Mouse (Mus musculus) forebrain, embryonic 10.5 days (tissue): ENCODE data around the gene Hist1h3f. TPM values are rescaled to one million over a fixed set of nuclear protein-coding genes. Genes with fewer than 3 reads are reported as not detected.
A peak's percentile ranks its signal among the peaks of the same experiment; 100 is the strongest.

Experiments
- DNase-seq: peaks from one replicate; pipeline ENCODE4 v3.0.0-alpha.2; 2017; ENCODE audit warnings: low spot score; ENCODE audit errors: extremely low spot score
- H3K27ac ChIP-seq: fragments of 300-500 bp; sonication (generic); 2 replicates; pipeline ENCODE4 v1.5.1; 2016; ENCODE audit warnings: mild to moderate bottlenecking
- H3K27me3 ChIP-seq: fragments of 300-500 bp; sonication (generic); 2 replicates; pipeline ENCODE4 v1.6.1; 2016; ENCODE audit warnings: mild to moderate bottlenecking; ENCODE audit not compliant: poor library complexity, severe bottlenecking
- H3K36me3 ChIP-seq: fragments of 300-500 bp; sonication (generic); replicated peaks from 2 replicates; pipeline ENCODE4 v1.6.1; 2016; ENCODE audit warnings: mild to moderate bottlenecking, moderate library complexity
- H3K4me1 ChIP-seq: fragments of 300-500 bp; sonication (generic); 2 replicates; pipeline ENCODE4 v1.6.1; 2016
- H3K4me3 ChIP-seq: fragments of 300-500 bp; sonication (generic); 2 replicates; pipeline ENCODE4 v1.5.1; 2016; ENCODE audit warnings: mild to moderate bottlenecking, moderate library complexity
- H3K9me3 ChIP-seq: fragments of 300-500 bp; sonication (generic); 2 replicates; pipeline ENCODE4 v1.6.1; 2016; ENCODE audit warnings: mild to moderate bottlenecking, moderate library complexity
- WGBS: fragments of 180-500 bp; shearing (Covaris S2); methylation state at CpG from one replicate; pipeline ENCODE4 v1.1.7; 2016; 5-methylcytosine and 5-hydroxymethylcytosine counted together
- polyA plus RNA-seq: library from polyadenylated mRNA; unstranded; fragments of >200 nt; fragmentation: Nextera tagmentation; extraction: Ambion mirVana; gene quantifications from 2 replicates; pipeline ENCODE4 v1.2.1, GENCODE M21; 2016

The Hist1h3f gene
- polyA plus RNA-seq, 1 experiment from 2014 or later = 1.7 TPM

DNA sequence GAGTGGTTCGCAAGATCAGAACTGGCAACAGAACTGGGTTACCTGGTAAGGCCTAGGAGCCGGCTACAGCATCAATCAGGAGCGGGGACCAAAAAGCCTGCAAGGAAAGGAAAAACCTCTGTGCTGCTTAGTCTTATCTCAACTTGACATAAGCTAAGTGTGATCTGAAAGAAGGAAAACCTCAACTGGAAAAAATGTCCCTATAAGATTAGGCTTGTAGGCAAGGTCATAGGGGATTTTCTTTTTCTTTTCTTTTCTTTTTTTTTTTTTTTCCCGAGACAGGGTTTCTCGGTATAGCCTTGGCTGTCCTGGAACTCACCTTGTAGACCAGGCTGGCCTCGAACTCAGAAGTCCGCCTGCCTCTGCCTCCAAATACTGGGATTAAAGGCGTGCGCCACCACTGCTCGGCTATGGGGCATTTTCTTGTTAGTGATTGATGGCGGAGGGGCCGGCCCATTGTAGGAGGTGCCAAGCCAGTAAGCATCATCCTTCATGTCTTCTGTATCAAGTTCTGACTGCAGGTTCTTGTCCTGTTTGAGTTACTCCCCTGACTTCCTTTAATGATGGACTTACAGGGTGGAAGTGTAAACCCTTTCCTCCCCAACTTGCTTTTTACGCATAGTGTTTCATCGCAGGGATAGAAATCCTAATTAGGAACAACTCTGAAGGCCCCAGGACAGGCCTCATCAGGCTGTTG, 36.9 kb upstream of the Hist1h3f start:
- Histone ChIP-seq H3K27me3 (no peaks in the 10 kb centered on the region), H3K4me1 (peaks cover 58% of the 10 kb centered on the region), H3K9me3 (no peaks in the 10 kb centered on the region), H3K27ac (no peak overlapping the region), H3K4me3 (peak overlapping the region; percentile 59), H3K36me3 (no peaks in the 10 kb centered on the region)
- DNase-seq = peak; percentile 63
- WGBS = 9% methylated on average over 14 of the region's 14 CpGs

DNA sequence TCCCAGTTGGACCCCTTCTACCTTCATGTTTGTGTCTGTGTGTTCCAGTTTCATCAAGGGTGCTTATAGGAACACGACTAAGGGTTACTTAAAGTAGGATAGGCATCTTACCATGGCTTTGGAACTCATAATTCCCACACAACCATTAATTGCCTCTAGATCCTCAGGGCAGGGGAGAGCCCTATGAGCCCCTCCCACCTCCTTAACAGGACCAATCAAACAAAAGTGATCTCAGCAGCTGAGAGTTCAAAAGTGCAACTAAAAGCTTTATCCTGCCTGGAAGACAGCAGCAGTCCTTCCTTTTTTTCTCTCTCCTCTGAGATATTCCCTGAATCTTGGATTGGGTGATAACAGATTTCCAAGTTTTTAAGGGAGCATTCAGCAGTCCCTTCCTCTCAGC, 33.7 kb upstream of the Hist1h3f start:
- DNase-seq = no peak
- Histone ChIP-seq H3K27ac (no peak overlapping the region), H3K36me3 (no peaks in the 10 kb centered on the region), H3K4me3 (no peak overlapping the region), H3K9me3 (no peaks in the 10 kb centered on the region), H3K4me1 (peaks cover 32% of the 10 kb centered on the region), H3K27me3 (no peaks in the 10 kb centered on the region)
- 44% methylated on average over 1 of the region's 1 CpGs for WGBS

DNA sequence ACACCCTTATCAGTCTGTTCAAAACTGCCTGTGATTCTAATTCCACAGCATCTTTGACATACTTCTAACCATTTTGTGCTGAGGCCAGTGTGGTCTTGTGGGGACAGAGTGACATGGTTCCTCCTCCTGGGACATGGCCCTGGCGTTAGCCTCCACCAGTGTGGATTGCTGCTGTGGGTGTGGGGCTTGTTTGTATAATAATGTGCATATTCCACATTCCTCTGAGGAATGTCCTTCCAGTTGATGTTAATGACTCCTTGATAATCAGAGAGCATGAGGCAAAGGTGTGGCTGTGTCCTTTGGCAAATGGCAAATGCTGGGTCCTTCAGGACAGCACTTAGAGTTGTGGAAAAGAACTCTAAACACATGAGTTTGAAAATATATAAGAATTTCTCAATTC, 30.3 kb upstream of the Hist1h3f start:
- Histone ChIP-seq H3K4me1 (peaks cover 21% of the 10 kb centered on the region), H3K9me3 (no peaks in the 10 kb centered on the region), H3K27me3 (no peaks in the 10 kb centered on the region), H3K27ac (no peak overlapping the region), H3K4me3 (no peak overlapping the region), H3K36me3 (no peaks in the 10 kb centered on the region)
- DNase-seq = no peak
- 92% methylated on average over 1 of the region's 1 CpGs for WGBS

DNA sequence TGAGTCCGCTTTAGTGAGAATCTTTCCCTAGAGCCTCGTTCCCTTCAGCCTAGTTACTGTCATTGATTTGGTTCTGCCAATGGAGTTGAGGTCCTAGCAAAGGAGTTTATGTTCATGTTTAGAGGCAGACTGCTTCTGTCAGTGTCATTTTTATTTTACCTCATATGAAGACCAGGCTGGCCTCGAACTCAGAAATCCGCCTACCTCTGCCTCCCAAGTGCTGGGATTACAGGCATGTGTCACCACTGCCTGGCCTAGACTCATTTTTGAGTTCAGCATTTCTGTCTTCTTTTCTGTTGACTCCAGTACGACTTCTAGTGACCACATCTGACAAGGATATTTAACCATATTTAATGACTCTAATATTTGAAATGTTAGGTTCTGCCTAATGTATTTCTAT, 28.6 kb upstream of the Hist1h3f start:
- Histone ChIP-seq H3K9me3 (no peaks in the 10 kb centered on the region), H3K4me3 (no peak overlapping the region; the same call in 1 of the 2 replicates), H3K36me3 (no peaks in the 10 kb centered on the region), H3K27me3 (no peaks in the 10 kb centered on the region), H3K4me1 (peaks cover 21% of the 10 kb centered on the region), H3K27ac (no peak overlapping the region)
- DNase-seq = no peak
- WGBS = 73% methylated on average over 5 of the region's 5 CpGs

DNA sequence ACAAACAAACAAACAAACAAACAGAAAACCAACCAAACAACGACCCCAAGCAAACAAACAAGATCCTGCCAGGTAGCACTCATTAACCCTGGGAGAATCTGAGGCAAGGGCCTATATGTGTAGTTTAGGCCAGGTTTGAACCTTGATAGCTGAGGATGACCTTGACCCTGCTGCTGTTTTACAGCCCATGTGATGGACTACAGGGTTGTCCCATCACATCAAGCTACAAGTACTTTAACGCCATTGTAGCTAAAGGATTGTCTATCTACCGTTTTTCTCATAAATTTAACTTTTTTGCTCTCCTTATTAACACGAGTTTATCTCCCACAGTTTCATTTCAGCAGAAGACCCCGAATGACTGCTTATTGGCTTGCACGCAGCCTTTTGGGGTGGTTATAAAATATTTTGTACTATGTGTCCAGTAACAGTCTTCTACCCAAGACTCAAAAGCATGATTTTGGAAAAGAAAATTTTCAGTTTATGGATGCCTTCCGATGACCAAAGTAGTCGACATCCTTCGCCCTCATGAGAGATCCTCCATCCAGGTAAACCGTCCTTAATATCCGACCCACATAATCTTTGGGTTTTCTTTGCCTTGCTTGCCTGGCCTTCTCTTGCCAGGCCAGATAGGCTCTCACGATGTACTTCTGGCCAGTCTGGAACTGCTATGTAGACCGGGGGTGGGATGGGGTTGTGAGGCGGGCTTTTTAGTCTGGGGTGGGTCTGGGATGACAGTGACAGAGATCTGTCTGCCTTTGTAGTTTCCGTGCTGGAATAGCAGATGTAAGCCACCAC, 27.8 kb upstream of the Hist1h3f start:
- H3K4me1 ChIP-seq = peaks cover 15% of the 10 kb centered on the region
- H3K9me3 ChIP-seq = no peaks in the 10 kb centered on the region
- WGBS = 56% methylated on average over 15 of the region's 15 CpGs
- no peaks in the 10 kb centered on the region for H3K27me3 ChIP-seq
- DNase-seq = no peak
- peak overlapping the region; percentile 59 for H3K4me3 ChIP-seq
- H3K36me3 ChIP-seq = no peaks in the 10 kb centered on the region
- H3K27ac ChIP-seq = peak overlapping the region; percentile 68

DNA sequence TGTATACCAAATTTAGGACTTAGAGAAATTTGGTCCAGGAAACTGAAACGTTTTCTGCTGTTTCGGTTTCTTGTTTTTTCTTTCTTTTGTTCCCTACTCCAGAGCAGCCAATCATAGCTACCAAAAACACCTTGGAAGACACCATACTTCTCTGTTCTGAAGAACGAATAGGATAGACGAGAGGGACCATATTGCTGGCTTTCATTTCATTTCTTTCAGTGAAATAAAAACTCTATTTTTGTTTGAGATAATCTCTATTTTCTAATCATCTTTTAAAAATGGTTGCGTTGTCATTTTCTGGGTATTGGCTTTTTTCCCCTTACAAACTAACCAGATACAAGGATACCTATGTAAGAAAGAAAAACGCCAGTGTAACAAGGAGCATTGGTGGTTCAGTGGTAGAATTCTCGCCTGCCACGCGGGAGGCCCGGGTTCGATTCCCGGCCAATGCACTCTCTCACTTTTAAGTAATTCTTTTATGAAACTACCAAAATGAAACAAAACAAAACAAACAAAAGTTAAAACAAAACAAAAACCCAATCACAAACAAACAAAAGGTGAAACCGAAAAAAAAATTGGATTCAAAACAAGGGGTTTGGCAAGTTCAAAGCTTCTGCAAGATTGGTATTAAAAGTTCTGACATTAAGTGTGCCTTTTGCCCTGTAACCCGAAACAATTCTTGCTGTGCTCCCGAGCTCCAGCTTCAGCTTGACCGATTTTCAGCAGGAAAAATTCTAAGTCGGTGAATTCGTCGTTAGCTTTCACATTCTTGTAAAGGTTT, 26.8 kb upstream of the Hist1h3f start:
- under 1% methylated on average over 19 of the region's 19 CpGs for WGBS
- no peaks in the 10 kb centered on the region for H3K9me3 ChIP-seq
- H3K4me1 ChIP-seq = peaks cover 21% of the 10 kb centered on the region
- no peaks in the 10 kb centered on the region for H3K27me3 ChIP-seq
- 0 out of 2 replicates have a peak overlapping the region, but pooled peaks have one; percentile 30 for H3K27ac ChIP-seq
- peak overlapping the region; percentile 59 for H3K4me3 ChIP-seq
- DNase-seq = peak; percentile 66
- no peaks in the 10 kb centered on the region for H3K36me3 ChIP-seq

DNA sequence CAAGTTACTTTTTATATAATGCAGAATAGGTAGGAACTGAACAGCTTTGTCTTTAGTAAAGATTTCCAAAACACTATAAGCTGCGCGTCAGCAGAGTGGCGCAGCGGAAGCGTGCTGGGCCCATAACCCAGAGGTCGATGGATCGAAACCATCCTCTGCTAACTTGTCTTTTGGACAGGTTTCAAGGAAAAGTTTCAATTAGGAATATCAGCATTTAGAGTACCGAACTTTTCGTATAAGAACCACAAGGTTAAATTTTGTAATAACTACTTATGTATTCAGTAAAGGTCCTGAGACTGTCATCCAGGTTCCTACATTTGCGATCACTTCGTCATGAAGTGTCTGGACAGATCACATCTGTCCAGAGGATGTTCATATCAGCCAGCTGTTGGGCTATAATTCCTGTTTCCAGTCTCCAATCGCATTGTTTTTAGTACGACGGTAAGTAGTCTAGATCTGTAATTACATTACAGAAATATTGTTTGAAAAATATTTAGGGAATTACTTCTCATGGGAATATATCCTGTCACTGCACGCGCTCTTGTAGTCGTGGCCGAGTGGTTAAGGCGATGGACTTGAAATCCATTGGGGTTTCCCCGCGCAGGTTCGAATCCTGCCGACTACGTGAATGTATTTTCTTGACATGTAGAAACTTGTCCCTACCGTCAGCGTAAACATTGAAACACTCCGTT, 26.1 kb upstream of the Hist1h3f start:
- H3K4me3 ChIP-seq = peak overlapping the region; percentile 59
- under 1% methylated on average over 27 of the region's 27 CpGs for WGBS
- H3K4me1 ChIP-seq = peaks cover 23% of the 10 kb centered on the region
- DNase-seq = peak; percentile 86
- no peaks in the 10 kb centered on the region for H3K9me3 ChIP-seq
- H3K27me3 ChIP-seq = no peaks in the 10 kb centered on the region
- no peak overlapping the region for H3K27ac ChIP-seq
- no peaks in the 10 kb centered on the region for H3K36me3 ChIP-seq

DNA sequence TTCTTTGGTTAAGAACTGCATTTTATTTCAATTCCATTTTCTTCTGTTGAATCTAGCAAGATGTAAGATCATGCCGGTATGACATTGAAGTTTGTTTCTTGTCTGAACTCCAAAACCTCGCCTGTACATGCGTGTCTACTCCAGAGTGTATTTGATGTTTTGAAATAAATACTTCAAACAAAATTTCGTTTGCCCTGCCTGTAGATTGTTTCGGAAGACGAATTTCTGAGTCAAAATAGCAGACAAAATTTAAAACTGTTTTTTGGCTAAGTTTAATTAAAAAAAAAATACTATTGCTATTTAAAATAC, 25.6 kb upstream of the Hist1h3f start:
- WGBS = under 1% methylated on average over 6 of the region's 6 CpGs
- DNase-seq = no peak
- Histone ChIP-seq H3K36me3 (no peaks in the 10 kb centered on the region), H3K27me3 (no peaks in the 10 kb centered on the region), H3K4me1 (peaks cover 23% of the 10 kb centered on the region), H3K4me3 (peak overlapping the region; percentile 59), H3K27ac (no peak overlapping the region), H3K9me3 (no peaks in the 10 kb centered on the region)

DNA sequence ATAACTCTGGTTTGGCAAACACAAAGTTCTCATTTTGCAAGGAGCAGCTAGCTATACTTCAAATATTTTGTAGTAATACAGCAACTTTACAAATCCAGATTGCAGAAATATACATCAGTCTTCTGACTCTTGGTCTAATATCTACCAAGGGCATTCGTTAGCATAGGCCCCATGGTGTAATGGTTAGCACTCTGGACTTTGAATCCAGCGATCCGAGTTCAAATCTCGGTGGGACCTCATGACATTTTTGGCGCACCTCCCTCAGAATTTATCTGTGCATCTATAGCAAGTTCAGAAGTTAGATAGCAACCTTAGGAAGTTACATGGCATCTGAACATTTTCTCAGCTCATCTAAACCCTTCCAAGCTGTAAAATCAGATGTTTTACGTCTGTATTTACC, 25.0 kb upstream of the Hist1h3f start:
- WGBS = under 1% methylated on average over 6 of the region's 6 CpGs
- Histone ChIP-seq H3K4me3 (peak overlapping the region; percentile 59), H3K36me3 (no peaks in the 10 kb centered on the region), H3K9me3 (no peaks in the 10 kb centered on the region), H3K4me1 (peaks cover 23% of the 10 kb centered on the region), H3K27ac (no peak overlapping the region), H3K27me3 (no peaks in the 10 kb centered on the region)
- DNase-seq = peak; percentile 78

DNA sequence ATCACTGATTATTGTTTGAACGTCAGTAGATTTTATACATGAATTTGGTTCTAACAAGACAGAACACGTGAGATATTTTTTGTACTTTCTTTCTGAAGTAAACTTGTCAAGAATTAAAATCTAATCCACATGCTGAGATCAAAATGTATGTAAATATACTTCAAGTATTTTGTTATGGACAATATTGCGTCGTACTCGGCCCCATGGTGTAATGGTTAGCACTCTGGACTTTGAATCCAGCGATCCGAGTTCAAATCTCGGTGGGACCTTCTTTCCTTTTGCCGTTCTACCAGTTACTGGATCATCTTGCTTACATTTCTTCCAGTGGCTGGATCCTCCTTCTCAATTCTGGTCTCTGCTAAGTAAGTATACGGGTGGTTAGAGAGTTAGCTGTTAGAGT, 24.4 kb upstream of the Hist1h3f start:
- Histone ChIP-seq H3K36me3 (no peaks in the 10 kb centered on the region), H3K4me1 (peaks cover 23% of the 10 kb centered on the region), H3K4me3 (peak overlapping the region; percentile 59), H3K27ac (no peak overlapping the region), H3K27me3 (no peaks in the 10 kb centered on the region), H3K9me3 (no peaks in the 10 kb centered on the region)
- DNase-seq = peak; percentile 76
- 0% methylated on average over 10 of the region's 10 CpGs for WGBS

DNA sequence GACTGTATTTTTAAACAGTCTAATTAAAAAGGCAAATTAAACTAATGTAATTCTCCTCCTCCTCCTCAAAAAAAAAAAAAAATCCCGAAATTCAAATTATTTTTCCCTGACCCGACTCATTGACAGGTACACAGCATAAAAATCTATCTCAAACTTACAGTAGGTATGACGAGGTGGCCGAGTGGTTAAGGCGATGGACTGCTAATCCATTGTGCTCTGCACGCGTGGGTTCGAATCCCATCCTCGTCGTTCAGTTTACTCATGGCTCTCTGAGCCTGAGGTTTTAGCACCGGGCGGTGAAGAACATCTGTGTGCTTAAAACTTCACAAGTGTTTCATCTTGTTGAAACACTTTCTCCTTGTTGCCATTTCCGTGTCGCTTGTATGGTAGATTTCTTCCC, 22.1 kb upstream of the Hist1h3f start:
- Histone ChIP-seq H3K4me3 (peak overlapping the region; percentile 30), H3K9me3 (no peaks in the 10 kb centered on the region), H3K4me1 (peaks cover 29% of the 10 kb centered on the region), H3K27ac (no peak overlapping the region), H3K27me3 (no peaks in the 10 kb centered on the region), H3K36me3 (no peaks in the 10 kb centered on the region)
- DNase-seq = peak; percentile 75
- WGBS = under 1% methylated on average over 14 of the region's 14 CpGs

DNA sequence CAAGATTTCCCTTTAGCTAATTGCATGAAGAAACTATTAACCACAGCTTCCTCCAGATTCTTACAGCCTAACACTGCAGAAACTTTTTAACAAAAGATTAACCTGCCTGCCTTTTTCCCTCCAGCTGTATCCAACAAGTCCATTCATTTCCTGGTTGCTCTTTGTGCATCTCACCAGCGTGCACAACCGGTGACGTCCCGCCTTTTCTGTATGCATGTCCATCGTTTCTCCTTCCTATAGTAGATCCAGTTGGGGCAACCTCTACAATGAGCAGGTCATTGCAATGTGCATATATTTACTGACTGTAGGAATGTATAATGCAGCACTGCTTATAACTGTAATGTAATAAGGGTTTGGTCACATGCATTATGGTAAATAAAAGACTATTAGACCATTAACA, 19.9 kb upstream of the Hist1h3f start:
- Histone ChIP-seq H3K4me1 (peaks cover 39% of the 10 kb centered on the region), H3K27me3 (no peaks in the 10 kb centered on the region), H3K9me3 (no peaks in the 10 kb centered on the region), H3K27ac (no peak overlapping the region), H3K36me3 (no peaks in the 10 kb centered on the region), H3K4me3 (no peak overlapping the region)
- no peak for DNase-seq
- 64% methylated on average over 5 of the region's 5 CpGs for WGBS
